Mouse (Mus musculus) NIH3T3 (cell line): Measurements from ENCODE around the gene Glb1l.

Source experiments
- DNase-seq: peaks from one replicate; pipeline ENCODE4 v3.0.0-alpha.2; 2012; ENCODE audit warnings: low read depth

Glb1l gene

GRCm38 (mm10) chr1:75231224-75231623 is 20.6 kb upstream of the Glb1l start:
- no peak for DNase-seq

- peak; percentile 52 for DNase-seq
These were observed 19.9 kb upstream of the Glb1l start for GRCm38 (mm10) chr1:75230335-75230994.

DNA sequence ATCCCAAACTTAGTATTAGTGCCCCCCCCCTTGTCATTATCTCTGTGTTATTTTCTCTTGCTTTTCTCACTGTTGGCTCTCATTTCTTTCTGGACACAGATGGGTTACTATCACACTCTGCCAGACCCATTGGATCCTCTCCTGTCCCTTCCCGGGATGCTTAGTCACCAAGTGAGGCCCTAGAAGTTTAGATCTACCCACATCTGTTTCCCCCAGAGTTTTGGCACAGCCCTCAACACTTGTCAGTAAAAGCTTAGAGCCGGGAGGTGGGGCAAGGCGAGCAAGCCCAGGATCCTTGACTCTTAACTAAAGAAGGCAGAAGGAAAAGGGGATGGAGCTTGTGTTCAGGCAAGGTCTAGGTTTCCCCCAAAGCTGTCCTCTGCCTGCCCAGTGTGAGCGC is 18.5 kb upstream of the Glb1l start:
- peak; percentile 83 for DNase-seq

DNA sequence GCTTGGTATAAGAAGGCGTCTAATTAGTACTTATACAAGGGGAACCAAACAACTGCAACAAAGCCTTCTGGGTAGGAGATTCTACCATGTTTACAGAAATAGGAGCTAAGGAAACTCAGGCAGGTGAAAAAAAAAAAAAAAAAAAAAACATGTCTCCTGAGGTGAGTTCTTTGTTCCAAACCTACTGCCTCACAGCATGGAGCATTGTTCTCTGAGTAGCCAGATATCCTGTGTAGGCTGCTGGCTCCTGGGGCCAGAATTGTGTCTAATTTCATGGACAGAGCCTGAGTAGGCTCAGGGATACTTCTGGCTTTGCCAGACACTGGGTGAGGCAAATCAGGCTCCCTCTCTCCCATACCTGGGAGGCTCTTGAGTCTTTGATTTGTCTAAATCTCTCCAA is 17.0 kb upstream of the Glb1l start:
- no peak for DNase-seq

DNA sequence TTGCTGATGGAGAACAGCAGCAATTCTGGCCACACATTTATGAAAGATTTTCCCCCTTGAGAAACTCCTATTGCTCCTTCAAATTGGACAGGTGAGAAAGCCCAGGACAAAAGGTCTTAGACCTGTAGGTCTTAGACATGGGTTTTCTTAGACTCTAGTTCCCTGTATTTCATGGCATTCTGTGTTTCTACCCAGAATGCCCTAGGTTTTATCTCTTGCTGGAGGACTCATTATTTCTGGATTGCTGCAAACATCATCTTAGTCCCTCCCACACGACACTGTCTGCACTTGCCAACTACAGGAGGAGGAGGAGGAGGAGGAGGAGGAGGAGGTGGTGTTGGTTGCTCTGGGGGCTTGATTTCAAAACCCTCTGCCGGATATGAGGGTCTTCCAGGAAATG is 15.5 kb upstream of the Glb1l start:
- no peak for DNase-seq

DNA sequence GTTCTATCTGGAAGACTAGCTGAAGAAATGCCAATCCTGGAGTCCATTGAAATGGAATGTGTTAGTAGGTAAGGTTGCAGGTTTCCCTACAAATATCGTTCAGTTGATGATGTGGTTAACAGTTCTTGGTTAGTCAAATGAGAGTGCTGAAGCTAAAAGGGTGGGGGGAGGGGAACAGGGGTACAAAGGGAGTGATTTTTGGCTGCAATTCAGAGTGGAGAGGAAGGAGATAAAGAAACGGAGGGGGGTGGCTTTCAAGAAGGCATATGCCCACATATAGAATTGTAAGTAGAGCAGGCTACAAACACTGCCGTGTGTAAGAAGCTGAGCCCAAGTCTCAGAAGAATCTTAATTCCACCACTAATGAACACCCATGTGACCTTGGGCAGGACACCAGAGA is 14.9 kb upstream of the Glb1l start:
- DNase-seq, result no peak

- no peak for DNase-seq
These were observed 12.9 kb upstream of the Glb1l start for GRCm38 (mm10) chr1:75223532-75223931.

DNA sequence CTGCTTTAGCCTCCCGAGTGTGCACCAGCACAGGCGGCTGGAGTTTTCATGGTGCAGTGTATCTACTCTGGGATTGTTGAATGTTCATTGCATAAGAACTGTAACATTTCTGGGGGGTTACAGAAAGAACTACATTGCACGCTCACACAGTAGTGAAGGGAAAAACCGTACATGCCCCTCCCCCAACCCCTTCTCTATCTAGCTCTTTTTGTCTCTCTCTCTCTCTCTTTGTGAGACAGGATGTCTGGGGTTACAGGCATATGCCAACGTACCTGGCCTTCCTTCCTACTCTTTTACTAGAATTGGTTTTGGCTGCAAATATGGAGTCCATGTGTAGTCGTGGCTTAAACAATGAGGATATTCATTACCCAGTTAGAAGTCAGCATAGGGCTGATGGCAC is 12.3 kb upstream of the Glb1l start:
- DNase-seq, result no peak

DNA sequence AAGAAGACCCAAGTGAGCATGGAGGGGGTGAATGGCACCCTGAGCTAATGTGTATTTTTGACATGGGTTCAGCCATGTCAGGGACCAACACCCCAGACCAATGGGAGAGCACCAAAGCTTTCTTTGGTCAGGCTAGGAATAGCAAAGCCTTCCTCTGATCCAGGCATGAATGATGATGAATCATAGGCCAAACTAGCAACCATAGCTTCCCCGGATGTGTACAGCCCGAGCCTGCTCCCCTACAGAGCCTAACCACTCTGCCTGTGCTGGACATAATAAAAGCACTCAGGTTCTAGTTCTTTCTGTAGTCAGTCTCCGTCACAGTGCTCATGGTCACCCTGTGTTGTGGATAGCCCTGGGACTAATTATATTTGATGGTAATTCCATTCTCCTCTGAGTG is 10.9 kb upstream of the Glb1l start:
- peak; percentile 60 for DNase-seq

DNA sequence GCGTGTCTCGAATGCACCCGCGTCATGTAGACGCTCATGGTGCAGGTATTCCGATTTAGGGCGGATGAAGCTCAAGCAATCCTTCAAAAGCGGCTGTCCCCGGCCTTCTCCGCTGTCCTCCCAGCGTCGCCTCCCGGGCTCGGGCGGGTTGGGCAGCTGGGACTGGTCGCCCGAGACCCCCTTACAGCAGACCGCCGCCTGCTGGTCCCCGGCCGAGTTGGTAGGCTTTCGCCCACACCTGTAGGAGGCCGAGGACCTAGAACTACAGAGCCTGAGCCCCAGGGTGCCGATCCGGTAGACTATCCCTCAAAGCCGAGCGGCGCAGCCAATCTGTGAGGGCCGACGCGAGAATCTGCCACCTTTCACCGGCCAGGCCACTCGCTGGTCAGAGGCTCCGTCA is 8.9 kb upstream of the Glb1l start, which contains the start of gene Tuba4a:
Tuba4a (minus strand) TSS at position 335 of the 400 bp plus-strand sequence.
- DNase-seq, result no peak

- DNase-seq, result peak; percentile 84
These were observed 8.5 kb upstream of the Glb1l start for GRCm38 (mm10) chr1:75219078-75219477.

DNA sequence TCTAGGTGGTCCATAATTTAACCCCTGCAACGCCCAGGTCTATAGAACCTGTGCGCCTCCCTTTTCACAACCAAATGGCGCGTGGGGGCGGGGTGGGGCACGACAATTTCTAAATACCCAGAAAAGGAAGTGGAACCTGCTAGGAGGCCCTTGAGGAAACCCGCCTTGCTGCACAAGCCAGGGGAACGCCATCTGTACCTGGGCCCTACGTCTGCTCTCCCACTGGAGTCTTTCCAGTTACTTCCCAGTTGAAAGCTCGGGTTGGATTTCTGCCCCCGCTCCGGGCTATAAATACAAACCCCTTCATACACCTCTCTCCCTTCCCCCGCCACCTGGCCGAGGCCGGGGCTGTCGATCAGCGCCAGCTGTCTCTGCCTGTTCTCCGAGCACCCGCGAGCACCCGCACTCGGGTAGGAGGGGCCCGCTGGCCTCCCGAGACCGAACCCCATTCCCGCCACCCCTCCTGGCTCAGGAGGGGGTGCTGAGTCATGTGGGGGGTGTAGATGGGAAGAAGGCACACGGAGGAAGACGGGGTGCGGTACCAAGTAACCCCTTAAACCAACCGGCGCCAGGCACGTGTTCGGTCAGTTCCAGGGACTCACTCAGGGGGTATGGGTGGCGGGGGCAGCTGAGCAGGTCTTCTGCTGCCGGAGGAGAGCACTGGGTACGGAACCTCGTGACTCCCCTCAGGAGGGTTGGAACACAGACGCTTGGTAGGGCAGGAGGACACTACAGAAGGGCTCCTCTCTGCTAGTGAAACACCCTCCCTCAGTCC is 7.8 kb upstream of the Glb1l start:
- peak; percentile 55 for DNase-seq

DNA sequence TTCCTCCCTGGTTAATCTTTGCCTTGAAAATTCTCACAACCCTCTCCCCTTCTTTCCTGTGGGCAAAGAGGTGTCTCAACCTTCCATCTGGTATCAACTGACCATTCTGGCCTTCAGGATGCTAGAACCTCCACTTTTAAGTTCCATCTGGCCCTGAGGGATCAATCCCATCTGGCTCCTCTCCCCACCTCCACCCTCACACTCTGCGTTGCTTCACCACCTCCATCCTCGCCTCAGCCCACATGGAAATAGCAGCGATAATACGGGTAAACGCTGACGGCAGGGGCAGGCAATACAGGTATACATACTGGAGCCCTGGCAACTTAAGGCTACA is 7.2 kb upstream of the Glb1l start:
- no peak for DNase-seq

- DNase-seq, result no peak
These were observed 6.4 kb upstream of the Glb1l start for GRCm38 (mm10) chr1:75216797-75217585.

GRCm38 (mm10) chr1:75215785-75216184 is 5.2 kb upstream of the Glb1l start:
- no peak for DNase-seq

DNA sequence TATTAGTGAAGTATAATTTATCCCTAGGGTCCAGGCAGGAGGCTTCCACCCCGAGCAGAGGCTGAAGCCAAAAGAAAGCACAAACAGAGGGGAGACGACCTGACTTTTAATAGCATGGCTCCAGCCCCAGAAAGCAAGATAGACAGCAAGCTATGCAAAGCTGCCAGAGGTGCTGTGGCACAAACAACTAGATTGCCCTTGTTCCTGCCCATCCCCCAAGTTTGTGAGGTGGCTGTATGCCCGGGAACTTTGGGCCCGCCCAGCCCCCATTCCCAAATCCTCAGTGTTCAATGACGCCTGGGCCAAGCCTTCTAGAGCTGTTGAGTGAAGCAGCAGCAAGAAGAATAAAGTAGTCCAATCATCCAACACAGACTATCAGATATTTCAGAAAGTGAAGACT is 4.3 kb upstream of the Glb1l start:
- no peak for DNase-seq

DNA sequence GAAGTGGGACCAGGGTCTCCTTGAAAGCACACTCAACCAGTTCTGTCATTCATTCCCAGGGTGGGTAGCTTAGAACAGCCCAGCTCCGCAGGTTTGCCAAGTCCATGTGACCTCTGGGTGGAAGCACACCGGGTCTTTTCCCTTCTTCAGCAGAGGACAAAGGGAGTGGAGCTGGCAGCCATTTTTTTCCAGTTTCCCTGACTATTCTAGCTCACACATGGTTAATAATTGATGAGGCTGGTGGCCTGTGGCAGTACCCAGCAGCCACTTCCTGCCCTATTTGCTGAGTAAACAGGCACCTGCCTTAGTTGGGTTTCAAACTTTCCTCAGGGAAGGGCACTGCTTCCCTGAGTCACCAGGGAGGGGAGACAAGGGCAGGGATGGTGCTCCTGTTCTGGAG is 3.8 kb upstream of the Glb1l start:
- DNase-seq, result no peak

GRCm38 (mm10) chr1:75213096-75213495 is 2.5 kb upstream of the Glb1l start:
- DNase-seq, result no peak

DNA sequence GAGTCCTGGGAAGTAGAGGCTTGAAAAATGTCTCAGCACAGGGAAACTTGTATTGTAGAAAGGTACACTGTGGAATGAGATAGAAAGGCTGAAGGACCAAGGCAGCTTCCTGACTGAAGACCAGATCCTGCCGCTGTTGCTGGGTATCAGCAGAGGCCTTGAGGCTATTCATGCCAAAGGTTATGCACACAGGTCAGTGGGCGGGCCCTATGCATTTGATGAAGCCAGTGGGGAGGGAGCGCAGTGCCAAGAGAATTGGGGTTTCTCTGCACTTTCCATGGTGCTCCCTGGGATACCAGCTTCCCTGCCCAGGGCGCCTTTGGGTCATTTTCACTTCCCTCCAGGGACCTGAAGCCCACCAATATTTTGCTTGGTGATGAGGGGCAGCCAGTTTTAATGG is 1.9 kb upstream of the Glb1l start:
- no peak for DNase-seq

GRCm38 (mm10) chr1:75211141-75211708 is 612 bp upstream of the Glb1l start:
- no peak for DNase-seq

DNA sequence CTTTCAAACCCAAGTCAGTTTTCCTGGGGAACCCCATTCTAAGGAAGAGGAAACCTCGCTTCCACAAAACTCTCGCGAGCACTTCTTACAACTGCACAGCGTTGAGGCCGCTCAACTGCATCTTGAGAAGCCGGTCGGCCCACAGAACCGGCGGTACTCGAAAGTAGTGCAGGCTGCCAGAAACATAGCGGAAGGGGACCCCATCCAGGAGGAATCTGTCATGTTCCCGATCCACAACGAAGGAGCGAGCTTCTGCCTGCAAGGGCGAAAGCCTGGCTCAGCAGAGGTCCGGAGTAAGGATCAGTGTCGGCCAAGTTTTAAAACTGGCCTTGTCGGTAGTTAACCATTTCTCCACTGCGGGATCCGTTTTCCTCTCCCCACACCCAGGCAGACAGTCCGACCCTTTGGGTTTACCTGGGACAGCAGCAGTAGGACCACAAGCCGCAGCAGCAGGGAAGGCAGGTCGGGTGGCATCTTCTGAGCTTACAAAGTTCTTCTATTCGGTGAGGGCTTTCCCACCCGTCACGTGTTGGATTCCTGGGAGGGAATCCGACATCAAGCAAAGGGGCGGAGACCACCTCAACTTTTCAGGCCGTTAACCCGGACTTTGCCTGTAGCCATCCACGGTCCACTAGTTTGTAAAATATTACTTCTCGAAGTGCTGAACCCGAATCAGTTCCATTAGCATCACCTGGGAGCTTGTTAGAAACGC is 1.5 kb downstream of the Glb1l start:
- peak; percentile 86 for DNase-seq

- DNase-seq, result no peak
These were observed 9.4 kb downstream of the Glb1l start for GRCm38 (mm10) chr1:75201236-75201635.
